26 mouse cellular contexts compared by ENCODE assay signal in genomic region chr17:59845261-59845819, GRCm38 (mm10).
DNase-seq lines count a peak whose midpoint lies in the region; ATAC-seq and TF ChIP-seq lines count a peak whose summit lies in the region.
"Had no signal": no experiment of that assay in that cellular context is flagged by ENCODE, and none has a peak within 500 bp of the region (broad histone marks: within the 10 kb centered on the region; RNA-seq: fewer than 3 reads in every experiment).

No protein-coding gene starts in this region.

- peak; percentile 57 for DNase-seq in kidney, adult 2 months
- DNase-seq in kidney, adult 11 months: no peak
- peak; percentile 31 for DNase-seq in A20 (ENCODE audit: low read depth, low spot score)
- peak; percentile 20 for DNase-seq in brain, embryonic 14.5 days (ENCODE audit: low read depth)
- no peak for DNase-seq in ovary, postnatal 10 days (ENCODE audit: low spot score)
- DNase-seq: adrenal gland, postnatal 10 days; cerebellum, adult 11-12 months; gastrocnemius, postnatal 25 days; heart, adult 18-20 months; heart, postnatal 4 days; kidney, postnatal 10 days; lung, embryonic 14.5 days; lung, postnatal 14 days; midbrain, embryonic 14.5 days; thymus, adult 2 months; thymus, postnatal 4 days had no signal

- peak; percentile 71 for ATAC-seq in forebrain, embryonic 15.5 days (replicated peaks)
- no peak for ATAC-seq in forebrain, embryonic 12.5 days (ENCODE audit: low FRiP score)
- ATAC-seq: inflammation-experienced regulatory T-cells, adult 6 months had no signal

- WGBS in forebrain, embryonic 15.5 days: 66% methylated on average over 4 of the region's 4 CpGs
- 92% methylated on average over 4 of the region's 4 CpGs for WGBS in forebrain, embryonic 12.5 days
- WGBS in kidney, adult 2 months: 76% methylated on average over 4 of the region's 4 CpGs

- no peaks in the 10 kb centered on the region for H3K4me1 ChIP-seq in forebrain, embryonic 15.5 days
- no peaks in the 10 kb centered on the region for H3K4me1 ChIP-seq in forebrain, embryonic 12.5 days
- no peaks in the 10 kb centered on the region; the same call in 1 of the 2 replicates for H3K4me1 ChIP-seq in kidney, adult 2 months (ENCODE audit: control insufficient read depth, insufficient read depth, low read length)
- H3K4me1 ChIP-seq: embryonic facial prominence, embryonic 10.5 days; embryonic facial prominence, embryonic 15.5 days; hindbrain, embryonic 13.5 days; limb, embryonic 12.5 days; liver, embryonic 15.5 days had no signal

- no peak overlapping the region for H3K27ac ChIP-seq in forebrain, embryonic 15.5 days (replicated peaks)
- H3K27ac ChIP-seq in forebrain, embryonic 12.5 days: no peak overlapping the region
- no peak overlapping the region for H3K27ac ChIP-seq in kidney, adult 2 months (ENCODE audit: insufficient read depth, low read depth, low read length)
- H3K27ac ChIP-seq: embryonic facial prominence, embryonic 10.5 days; embryonic facial prominence, embryonic 15.5 days; hindbrain, embryonic 13.5 days; limb, embryonic 12.5 days; liver, embryonic 15.5 days had no signal

- no peak for TF ChIP-seq CTCF in kidney, adult 2 months (conservative IDR thresholded peaks at IDR 0.05; ENCODE audit: insufficient read depth, insufficient read length, low read depth, low read length)
- no peak for TF ChIP-seq CTCF in brain, embryonic 14.5 days (IDR thresholded peaks at IDR 0.05; ENCODE audit: borderline replicate concordance, extremely low read depth, insufficient read depth, insufficient read length)

- H3K36me3 ChIP-seq in forebrain, embryonic 15.5 days: no peaks in the 10 kb centered on the region
- no peaks in the 10 kb centered on the region for H3K36me3 ChIP-seq in forebrain, embryonic 12.5 days (replicated peaks)
- H3K36me3 ChIP-seq in kidney, adult 2 months (ENCODE audit: control insufficient read depth, insufficient read depth, low read length): no peaks in the 10 kb centered on the region
- H3K36me3 ChIP-seq: embryonic facial prominence, embryonic 10.5 days; embryonic facial prominence, embryonic 15.5 days; hindbrain, embryonic 13.5 days; limb, embryonic 12.5 days; liver, embryonic 15.5 days had no signal

- no peak overlapping the region for H3K9ac ChIP-seq in forebrain, embryonic 15.5 days (replicated peaks)
- H3K9ac ChIP-seq in forebrain, embryonic 12.5 days: no peak overlapping the region
- H3K9ac ChIP-seq: embryonic facial prominence, embryonic 15.5 days; hindbrain, embryonic 13.5 days; limb, embryonic 12.5 days; liver, embryonic 15.5 days; lung, embryonic 14.5 days had no signal

- H3K4me2 ChIP-seq in forebrain, embryonic 15.5 days (replicated peaks): no peak overlapping the region
- H3K4me2 ChIP-seq in forebrain, embryonic 12.5 days: no peak overlapping the region
- H3K4me2 ChIP-seq: embryonic facial prominence, embryonic 15.5 days; heart, embryonic 11.5 days; hindbrain, embryonic 13.5 days; limb, embryonic 12.5 days; liver, embryonic 15.5 days; lung, embryonic 14.5 days had no signal

- no peaks in the 10 kb centered on the region for H3K27me3 ChIP-seq in forebrain, embryonic 15.5 days
- no peaks in the 10 kb centered on the region for H3K27me3 ChIP-seq in forebrain, embryonic 12.5 days
- no peaks in the 10 kb centered on the region for H3K27me3 ChIP-seq in kidney, adult 2 months (replicated peaks; ENCODE audit: control insufficient read depth, insufficient read depth, low read length)
- H3K27me3 ChIP-seq: CH12.LX; embryonic facial prominence, embryonic 15.5 days; hindbrain, embryonic 13.5 days; limb, embryonic 12.5 days; liver, embryonic 15.5 days had no signal

- no peak overlapping the region for H3K4me3 ChIP-seq in forebrain, embryonic 15.5 days
- no peak overlapping the region for H3K4me3 ChIP-seq in forebrain, embryonic 12.5 days (replicated peaks)
- H3K4me3 ChIP-seq in kidney, adult 2 months (ENCODE audit: insufficient read depth, low read depth, low read length): no peak overlapping the region
- H3K4me3 ChIP-seq: embryonic facial prominence, embryonic 10.5 days; embryonic facial prominence, embryonic 15.5 days; hindbrain, embryonic 13.5 days; limb, embryonic 12.5 days; liver, embryonic 15.5 days had no signal

- no peak for TF ChIP-seq POLR2A in kidney, adult 2 months (IDR thresholded peaks at IDR 0.05; ENCODE audit: low read depth, low read length)
- TF ChIP-seq POLR2A in brain, embryonic 14.5 days (IDR thresholded peaks at IDR 0.05; ENCODE audit: borderline replicate concordance, extremely low read depth, insufficient read depth, insufficient read length, poor library complexity, severe bottlenecking): no peak

- H3K9me3 ChIP-seq in forebrain, embryonic 15.5 days: no peaks in the 10 kb centered on the region
- H3K9me3 ChIP-seq in forebrain, embryonic 12.5 days: no peaks in the 10 kb centered on the region
- H3K9me3 ChIP-seq: embryonic facial prominence, embryonic 10.5 days; embryonic facial prominence, embryonic 15.5 days; hindbrain, embryonic 13.5 days; limb, embryonic 12.5 days; liver, embryonic 15.5 days had no signal

Comparison
In these comparisons a context has a peak if more than half of its experiments do, and no peak if none do; other contexts are left out.
1. DNase-seq: peak in kidney, adult 2 months (single experiment), A20 (single experiment) and brain, embryonic 14.5 days (single experiment); none in kidney, adult 11 months (single experiment) and ovary, postnatal 10 days (single experiment).